Mouse (Mus musculus): Measurements from ENCODE around the gene Tdrd12.

Gene Tdrd12

GRCm38 (mm10) chr7:35447996-35448846, 89.3 kb downstream of the Tdrd12 start, which contains the start of gene Slc7a9:
Gene Slc7a9, plus strand, starts transcription at chr7:35448796.
- DNase-seq (ENCODE audit: low spot score) = peak; percentile 5

GRCm38 (mm10) chr7:35447501-35447900, 90.0 kb downstream of the Tdrd12 start:
- no peak for DNase-seq (ENCODE audit: low spot score)

- DNase-seq (ENCODE audit: low spot score) = no peak
Observed at GRCm38 (mm10) chr7:35435266-35435665, 102.3 kb downstream of the Tdrd12 start.

- no peak for DNase-seq (ENCODE audit: low spot score)
Observed at GRCm38 (mm10) chr7:35428146-35428545, 109.4 kb downstream of the Tdrd12 start.

- DNase-seq (ENCODE audit: low spot score) = no peak
Observed at GRCm38 (mm10) chr7:35423071-35423470, 114.5 kb downstream of the Tdrd12 start.

Measured in retina, embryonic 14.5 days (tissue).